Mouse (Mus musculus) kidney, embryonic 15.5 days (tissue): ENCODE data around the gene Nfam1. TPM values are rescaled to one million over a fixed set of nuclear protein-coding genes. Genes with fewer than 3 reads are reported as not detected.
A peak's percentile ranks its signal among the peaks of the same experiment; 100 is the strongest.

Source experiments
- ATAC-seq: fragments of 200-750 bp; cut with Nextera tagmentation; replicated peaks from 2 replicates; pipeline ENCODE4 v1.8.0; 2017; ENCODE audit warnings: moderate TSS enrichment; ENCODE audit not compliant: low FRiP score
- H3K27ac ChIP-seq: fragments of 300-500 bp; sonication (generic); 2 replicates; pipeline ENCODE4 v1.5.1; 2015; ENCODE audit warnings: mild to moderate bottlenecking, inconsistent platforms
- H3K27me3 ChIP-seq: fragments of 300-500 bp; sonication (generic); 2 replicates; pipeline ENCODE4 v1.6.1; 2015; ENCODE audit warnings: inconsistent platforms
- H3K36me3 ChIP-seq: fragments of 300-500 bp; sonication (generic); 2 replicates; pipeline ENCODE4 v1.6.1; 2015; ENCODE audit warnings: inconsistent platforms
- H3K4me1 ChIP-seq: fragments of 300-500 bp; sonication (generic); 2 replicates; pipeline ENCODE4 v1.6.1; 2015; ENCODE audit warnings: inconsistent platforms
- H3K4me2 ChIP-seq: fragments of 300-500 bp; sonication (generic); 2 replicates; pipeline ENCODE4 v1.6.1; 2015; ENCODE audit warnings: moderate library complexity, mild to moderate bottlenecking, inconsistent platforms
- H3K4me3 ChIP-seq: fragments of 300-500 bp; sonication (generic); replicated peaks from 2 replicates; pipeline ENCODE4 v1.5.1; 2015; ENCODE audit warnings: mild to moderate bottlenecking, inconsistent platforms
- H3K9ac ChIP-seq: fragments of 300-500 bp; sonication (generic); 2 replicates; pipeline ENCODE4 v1.6.1; 2015; ENCODE audit warnings: mild to moderate bottlenecking, inconsistent platforms
- H3K9me3 ChIP-seq: fragments of 300-500 bp; sonication (generic); replicated peaks from 2 replicates; pipeline ENCODE4 v1.6.1; 2016; ENCODE audit warnings: inconsistent platforms
- WGBS: fragments of 180-500 bp; shearing (Covaris S2); methylation state at CpG from one replicate; pipeline ENCODE4 v1.1.7; 2015; ENCODE audit warnings: mixed read lengths; 5-methylcytosine and 5-hydroxymethylcytosine counted together
- polyA plus RNA-seq: library from polyadenylated mRNA; unstranded; fragments of >200 nt; fragmentation: Nextera tagmentation; extraction: Ambion mirVana; gene quantifications from 2 replicates; pipeline ENCODE4 v1.2.1, GENCODE M21; 2015

Gene Nfam1
- polyA plus RNA-seq, 1 experiment from 2014 or later: 3.0 TPM

DNA sequence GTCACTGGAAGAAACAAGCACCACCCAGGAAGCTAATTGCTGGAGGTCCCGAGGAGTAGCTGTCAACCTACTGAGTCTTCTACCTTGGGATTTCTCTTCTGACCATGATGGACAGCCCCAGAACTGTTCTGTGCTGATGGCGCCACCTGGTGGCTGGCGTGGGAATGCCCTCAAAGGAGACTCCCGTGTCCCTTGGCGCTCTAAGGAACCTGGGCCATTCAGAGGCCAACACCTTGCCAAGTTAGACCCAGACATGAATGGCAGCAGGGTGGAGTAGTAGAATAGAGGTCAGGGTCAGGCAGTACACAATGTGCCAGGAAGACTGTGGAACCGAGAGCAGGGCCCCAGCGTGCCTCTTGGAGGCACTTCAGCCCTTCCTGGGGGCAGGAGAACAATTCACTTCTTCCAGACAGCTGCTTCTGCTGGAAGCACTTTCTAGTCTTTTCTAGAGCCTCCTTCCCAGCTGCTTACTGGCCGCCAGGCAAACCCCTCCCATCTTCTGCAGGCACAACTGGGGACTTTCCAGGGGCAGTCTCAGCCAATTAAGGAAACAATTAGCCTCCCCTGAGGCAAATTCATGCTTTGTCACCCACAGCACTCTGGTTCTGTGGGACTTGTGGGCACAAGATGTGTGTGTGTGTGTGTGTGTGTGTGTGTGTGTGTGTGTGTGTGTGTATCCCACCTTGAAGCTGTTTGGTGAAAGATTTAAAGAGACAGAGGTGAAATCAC is 4.8 kb upstream of the Nfam1 start:
- ATAC-seq: peak; percentile 44; the same call in 1 of the 2 replicates
- Histone ChIP-seq H3K4me3 (no peak overlapping the region), H3K27ac (peak overlapping the region; percentile 24; the same call in 1 of the 2 replicates), H3K27me3 (peaks cover 25% of the 10 kb centered on the region), H3K4me1 (peaks cover 68% of the 10 kb centered on the region), H3K36me3 (no peaks in the 10 kb centered on the region), H3K4me2 (no peak overlapping the region), H3K9me3 (no peaks in the 10 kb centered on the region), H3K9ac (no peak overlapping the region)
- 2% methylated on average over 8 of the region's 8 CpGs for WGBS

DNA sequence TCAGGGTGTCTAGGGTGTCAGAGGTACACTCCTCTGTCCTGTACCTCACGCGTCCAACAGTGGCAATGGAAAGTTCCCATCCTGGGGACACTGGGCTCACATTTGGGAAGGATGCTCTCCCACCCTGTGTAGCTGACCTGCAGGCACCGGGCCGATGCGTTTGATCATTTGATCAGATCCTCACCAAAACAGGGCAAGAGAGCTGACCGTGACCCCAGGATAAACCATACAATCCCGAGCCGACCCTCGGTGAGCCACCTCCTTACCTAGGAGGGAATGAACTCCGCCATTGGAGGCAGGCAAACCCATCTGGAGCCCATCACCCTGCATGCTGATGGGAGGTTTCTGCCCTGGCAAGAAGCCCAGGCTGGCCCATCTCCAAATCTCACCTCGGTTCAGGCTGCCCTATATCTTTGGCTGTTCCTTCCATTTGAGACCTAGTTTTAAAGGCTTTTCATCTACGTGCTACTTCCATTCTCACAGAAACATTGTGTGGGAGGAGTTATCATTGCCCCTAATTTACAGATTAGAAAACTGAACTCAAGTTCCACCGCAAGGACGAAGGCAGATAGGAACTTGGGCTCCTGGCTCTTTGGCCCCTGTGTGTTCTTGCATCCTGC is 3.9 kb upstream of the Nfam1 start:
- Histone ChIP-seq H3K9ac (no peak overlapping the region), H3K4me3 (no peak overlapping the region), H3K27me3 (peaks cover 29% of the 10 kb centered on the region), H3K9me3 (no peaks in the 10 kb centered on the region), H3K4me1 (peaks cover 64% of the 10 kb centered on the region), H3K36me3 (no peaks in the 10 kb centered on the region), H3K4me2 (no peak overlapping the region), H3K27ac (no peak overlapping the region)
- 68% methylated on average over 14 of the region's 14 CpGs for WGBS
- no peak for ATAC-seq

GRCm38 (mm10) chr15:83036089-83036488 is 3.0 kb upstream of the Nfam1 start:
- Histone ChIP-seq H3K9me3 (no peaks in the 10 kb centered on the region), H3K4me2 (no peak overlapping the region), H3K27ac (no peak overlapping the region), H3K27me3 (peaks cover 33% of the 10 kb centered on the region), H3K4me1 (peaks cover 64% of the 10 kb centered on the region), H3K9ac (no peak overlapping the region), H3K4me3 (no peak overlapping the region), H3K36me3 (no peaks in the 10 kb centered on the region)
- no peak for ATAC-seq
- 51% methylated on average over 7 of the region's 7 CpGs for WGBS

GRCm38 (mm10) chr15:83034275-83034977 is 1.3 kb upstream of the Nfam1 start:
- no peak overlapping the region for H3K4me3 ChIP-seq
- H3K36me3 ChIP-seq: no peaks in the 10 kb centered on the region
- H3K4me1 ChIP-seq: peaks cover 60% of the 10 kb centered on the region
- no peak overlapping the region for H3K9ac ChIP-seq
- ATAC-seq: no peak
- H3K27me3 ChIP-seq: peaks cover 33% of the 10 kb centered on the region
- no peaks in the 10 kb centered on the region for H3K9me3 ChIP-seq
- no peak overlapping the region for H3K27ac ChIP-seq
- H3K4me2 ChIP-seq: peak overlapping the region; percentile 45
- WGBS: 17% methylated on average over 17 of the region's 17 CpGs

GRCm38 (mm10) chr15:83030884-83031283 is 2.2 kb downstream of the Nfam1 start:
- no peak for ATAC-seq
- no peak overlapping the region for H3K4me3 ChIP-seq
- no peak overlapping the region for H3K9ac ChIP-seq
- peaks cover 46% of the 10 kb centered on the region for H3K4me1 ChIP-seq
- 62% methylated on average over 4 of the region's 4 CpGs for WGBS
- no peak overlapping the region for H3K4me2 ChIP-seq
- no peaks in the 10 kb centered on the region for H3K9me3 ChIP-seq
- H3K36me3 ChIP-seq: no peaks in the 10 kb centered on the region
- peak overlapping the region; percentile 75 for H3K27ac ChIP-seq
- peaks cover 38% of the 10 kb centered on the region for H3K27me3 ChIP-seq

GRCm38 (mm10) chr15:83029725-83030718 is 3.1 kb downstream of the Nfam1 start:
- Histone ChIP-seq H3K36me3 (no peaks in the 10 kb centered on the region), H3K4me2 (no peak overlapping the region), H3K9me3 (no peaks in the 10 kb centered on the region), H3K27ac (peak overlapping the region; percentile 75), H3K9ac (no peak overlapping the region), H3K27me3 (peaks cover 35% of the 10 kb centered on the region), H3K4me1 (peaks cover 52% of the 10 kb centered on the region), H3K4me3 (no peak overlapping the region)
- WGBS: 55% methylated on average over 11 of the region's 11 CpGs
- ATAC-seq: no peak

DNA sequence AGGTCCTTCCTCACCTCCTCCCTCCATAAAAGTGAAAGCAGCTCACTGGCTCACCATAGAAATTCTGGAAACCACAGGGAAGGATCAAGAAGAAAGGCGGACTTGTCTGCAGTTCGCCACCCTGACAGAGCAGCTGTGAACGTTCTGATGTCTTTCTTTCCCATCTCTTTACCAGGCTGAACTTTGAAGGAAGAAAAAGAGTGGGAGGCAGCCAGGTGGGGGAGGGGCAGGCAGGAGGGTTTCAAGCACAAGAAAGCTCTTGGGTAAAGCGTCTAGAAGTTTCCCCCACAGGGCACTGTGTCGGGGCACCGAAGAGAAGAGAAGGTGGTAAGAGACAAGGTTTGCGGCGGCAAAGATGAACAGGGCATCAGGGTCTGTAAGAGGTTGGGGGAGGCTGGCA is 7.0 kb downstream of the Nfam1 start:
- H3K4me3 ChIP-seq: no peak overlapping the region
- WGBS: 47% methylated on average over 8 of the region's 8 CpGs

DNA sequence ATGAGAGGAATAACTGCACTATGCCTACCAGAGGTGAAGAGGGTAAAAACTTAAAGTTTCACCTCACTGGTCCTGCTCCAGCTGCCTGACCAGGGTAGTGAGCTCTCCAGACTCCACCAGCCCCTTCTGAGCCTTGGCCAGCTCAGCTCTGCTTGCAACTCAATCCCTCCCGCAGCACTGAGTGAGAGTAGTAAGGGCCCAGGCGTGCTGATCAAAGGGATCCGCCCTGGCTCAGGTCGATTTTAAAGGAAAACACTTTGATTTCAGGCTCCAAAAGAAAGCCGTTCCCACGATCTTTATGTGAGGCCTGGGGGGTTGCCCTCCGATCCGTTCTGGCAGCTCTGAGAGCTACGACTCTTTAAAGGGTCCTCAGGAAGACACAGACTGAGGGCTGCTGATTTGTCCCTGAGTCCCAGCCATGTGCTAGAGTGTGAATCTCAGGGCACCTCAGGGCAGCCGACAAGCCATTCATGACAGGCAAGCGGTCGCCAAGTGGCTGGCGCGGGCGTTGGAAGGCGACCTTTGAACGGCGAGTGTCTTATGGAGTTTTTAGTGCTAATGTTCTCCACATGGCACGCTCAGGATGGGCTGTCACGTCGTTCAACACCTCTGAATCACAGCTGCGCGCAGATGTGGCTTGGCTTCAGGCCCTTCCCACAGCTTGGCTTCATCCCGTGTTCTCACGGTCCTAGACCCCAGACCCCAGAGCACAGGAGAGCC is 7.9 kb downstream of the Nfam1 start:
- ATAC-seq: peak; percentile 84
- H3K27ac ChIP-seq: peak overlapping the region; percentile 66
- peaks cover 22% of the 10 kb centered on the region; the same call in 1 of the 2 replicates for H3K27me3 ChIP-seq
- no peak overlapping the region for H3K4me3 ChIP-seq
- H3K4me1 ChIP-seq: peaks cover 47% of the 10 kb centered on the region
- WGBS: 12% methylated on average over 25 of the region's 25 CpGs
- no peaks in the 10 kb centered on the region for H3K36me3 ChIP-seq
- no peaks in the 10 kb centered on the region for H3K9me3 ChIP-seq
- peak overlapping the region; percentile 37 for H3K4me2 ChIP-seq
- no peak overlapping the region for H3K9ac ChIP-seq

More for the DNA sequence above, 7.0 kb downstream of the Nfam1 start:
- Histone ChIP-seq H3K36me3 (no peaks in the 10 kb centered on the region), H3K9me3 (no peaks in the 10 kb centered on the region), H3K9ac (no peak overlapping the region), H3K27me3 (peaks cover 22% of the 10 kb centered on the region; the same call in 1 of the 2 replicates), H3K4me2 (peak overlapping the region; percentile 37; the same call in 1 of the 2 replicates), H3K4me1 (peaks cover 45% of the 10 kb centered on the region), H3K27ac (no peak overlapping the region)
- no peak for ATAC-seq

- no peaks in the 10 kb centered on the region for H3K36me3 ChIP-seq
- H3K27me3 ChIP-seq: peaks cover 22% of the 10 kb centered on the region; the same call in 1 of the 2 replicates
- no peak overlapping the region for H3K4me3 ChIP-seq
- 56% methylated on average over 8 of the region's 8 CpGs for WGBS
- no peak overlapping the region for H3K4me2 ChIP-seq
- no peaks in the 10 kb centered on the region for H3K9me3 ChIP-seq
- ATAC-seq: no peak
- H3K9ac ChIP-seq: no peak overlapping the region
- H3K27ac ChIP-seq: no peak overlapping the region
- H3K4me1 ChIP-seq: peaks cover 47% of the 10 kb centered on the region
Observed at GRCm38 (mm10) chr15:83022947-83023346, 10.2 kb downstream of the Nfam1 start.

- H3K27me3 ChIP-seq: peaks cover 33% of the 10 kb centered on the region
- ATAC-seq: peak; percentile 38; the same call in 1 of the 2 replicates
- H3K36me3 ChIP-seq: no peaks in the 10 kb centered on the region
- no peaks in the 10 kb centered on the region for H3K9me3 ChIP-seq
- H3K4me2 ChIP-seq: no peak overlapping the region
- no peak overlapping the region; the same call in 1 of the 2 replicates for H3K9ac ChIP-seq
- WGBS: 21% methylated on average over 15 of the region's 15 CpGs
- H3K4me1 ChIP-seq: peaks cover 60% of the 10 kb centered on the region
- no peak overlapping the region for H3K4me3 ChIP-seq
- H3K27ac ChIP-seq: peak overlapping the region; percentile 45; the same call in 1 of the 2 replicates
Observed at GRCm38 (mm10) chr15:83010990-83011664, 22.0 kb downstream of the Nfam1 start.
